Mouse (Mus musculus): ENCODE measurements around the gene Sdhaf2.

DNA sequence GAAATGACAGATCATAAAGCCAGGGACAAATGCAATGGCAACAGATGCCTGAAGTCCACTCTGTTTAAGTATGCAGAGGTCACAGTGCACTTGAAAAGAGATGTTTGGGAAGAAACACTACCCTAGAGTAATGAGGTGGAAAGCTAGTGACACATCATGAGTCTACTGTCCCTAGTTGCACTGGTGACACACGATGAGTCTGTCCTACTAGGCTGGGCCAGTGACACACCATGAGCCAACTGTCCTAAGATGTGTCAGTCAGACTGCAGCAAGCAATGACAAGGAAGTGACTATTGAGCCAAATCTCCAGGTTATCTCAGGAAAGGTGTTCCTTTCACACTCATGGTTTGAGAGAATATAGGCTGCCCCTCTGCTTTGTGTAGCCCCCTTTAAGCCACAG is 30.3 kb downstream of the Sdhaf2 start:
- TF ChIP-seq CTCF (IDR thresholded peaks at IDR 0.05 in 2 of 3, conservative IDR thresholded peaks at IDR 0.05 in 1 of 3; ENCODE audit: control insufficient read depth in 1 of 3, insufficient read depth in 1 of 3, low read depth in 2 of 3, low read length in 3 of 3, poor library complexity in 1 of 3, severe bottlenecking in 1 of 3) (no peak), POLR2A (IDR thresholded peaks at IDR 0.05; ENCODE audit: control insufficient read depth in 1 of 2, insufficient read depth in 1 of 2, low read depth in 1 of 2, low read length in 2 of 2, poor library complexity in 1 of 2) (no peak), JUND (IDR thresholded peaks at IDR 0.05; ENCODE audit: low read depth, low read length) (no peak), MEF2A (IDR thresholded peaks at IDR 0.05; ENCODE audit: extremely low read depth, insufficient replicate concordance, low read depth, low read length, poor library complexity, severe bottlenecking) (no peak), EP300 (IDR thresholded peaks at IDR 0.05; ENCODE audit: low read depth in 1 of 2, low read length in 2 of 2) (no peak), KAT2A (conservative IDR thresholded peaks at IDR 0.05; ENCODE audit: low read depth, low read length) (no peak), ZC3H11A (IDR thresholded peaks at IDR 0.05; ENCODE audit: low read depth, low read length) (no peak), MAX (IDR thresholded peaks at IDR 0.05; ENCODE audit: low read length) (no peak), ELF1 (IDR thresholded peaks at IDR 0.05; ENCODE audit: low read depth, low read length) (no peak), RAD21 (IDR thresholded peaks at IDR 0.05; ENCODE audit: low read depth, low read length) (no peak)

All from MEL (cell line).